Mouse (Mus musculus): ENCODE data around the gene Nfkbie. TPM values are rescaled to one million over a fixed set of nuclear protein-coding genes. Genes with fewer than 3 reads are reported as not detected.

Nfkbie gene
- total and polyA plus RNA-seq, 3 experiments = 3.0 to 5.6 (median 5.2) TPM

DNA sequence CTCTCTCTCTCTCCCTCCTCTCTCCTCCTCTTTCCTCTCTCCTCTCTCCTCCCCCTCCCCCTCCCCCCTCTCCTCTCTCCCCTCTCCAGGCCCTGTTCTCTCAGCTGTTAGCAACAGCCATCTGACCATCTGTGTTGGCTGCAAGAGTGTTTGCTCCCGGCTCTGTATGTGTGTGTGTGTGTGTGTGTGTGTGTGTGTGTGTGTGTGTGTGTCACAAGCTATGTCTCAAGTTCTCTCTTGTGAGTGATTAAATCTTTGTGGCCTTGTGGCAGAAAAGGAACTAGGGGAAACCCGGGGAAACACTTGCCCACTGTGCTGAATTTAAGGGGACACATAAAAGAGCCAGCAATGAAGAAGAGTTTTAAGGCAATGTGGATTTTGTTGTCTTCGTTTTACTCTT, 42.3 kb downstream of the Nfkbie start:
- DNase-seq = peak; percentile 46

DNA sequence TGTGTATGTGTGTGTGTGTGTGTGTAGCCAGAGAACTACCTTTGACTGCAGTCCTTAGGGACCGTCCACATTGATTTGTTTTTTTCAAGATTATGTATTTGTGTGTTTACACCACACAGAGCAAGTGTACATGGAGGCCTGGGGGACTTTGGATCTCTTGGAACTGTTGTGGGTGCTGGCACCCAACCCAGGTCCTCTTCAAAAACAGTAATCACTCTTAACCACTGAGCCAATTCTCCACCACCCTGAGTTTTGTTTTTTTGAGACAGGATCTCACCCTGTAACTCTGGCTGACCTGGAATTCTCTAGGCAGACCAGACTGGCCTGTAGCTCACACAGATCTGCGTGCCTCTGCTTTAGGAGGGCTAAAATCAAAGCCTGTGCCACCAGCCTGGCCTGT, 42.9 kb downstream of the Nfkbie start:
- no peak for DNase-seq

DNA sequence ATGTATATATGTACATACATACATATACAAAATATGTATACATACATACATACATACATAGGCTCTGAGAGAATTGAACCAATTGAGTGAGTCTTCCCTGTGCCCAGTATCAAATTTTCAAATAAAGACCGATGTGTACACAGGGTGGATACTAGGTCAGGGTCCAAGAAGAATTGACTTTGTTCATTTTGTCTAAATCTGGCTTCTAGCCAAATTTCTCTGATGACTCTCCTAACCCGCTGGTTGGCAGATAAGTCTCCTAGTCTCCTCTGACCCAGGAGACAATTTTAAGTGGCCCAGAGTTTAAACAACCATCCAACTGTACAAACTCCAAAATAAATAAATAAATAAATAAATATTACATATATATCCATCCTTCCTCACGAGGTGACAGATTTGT, 43.4 kb downstream of the Nfkbie start:
- DNase-seq = no peak

DNA sequence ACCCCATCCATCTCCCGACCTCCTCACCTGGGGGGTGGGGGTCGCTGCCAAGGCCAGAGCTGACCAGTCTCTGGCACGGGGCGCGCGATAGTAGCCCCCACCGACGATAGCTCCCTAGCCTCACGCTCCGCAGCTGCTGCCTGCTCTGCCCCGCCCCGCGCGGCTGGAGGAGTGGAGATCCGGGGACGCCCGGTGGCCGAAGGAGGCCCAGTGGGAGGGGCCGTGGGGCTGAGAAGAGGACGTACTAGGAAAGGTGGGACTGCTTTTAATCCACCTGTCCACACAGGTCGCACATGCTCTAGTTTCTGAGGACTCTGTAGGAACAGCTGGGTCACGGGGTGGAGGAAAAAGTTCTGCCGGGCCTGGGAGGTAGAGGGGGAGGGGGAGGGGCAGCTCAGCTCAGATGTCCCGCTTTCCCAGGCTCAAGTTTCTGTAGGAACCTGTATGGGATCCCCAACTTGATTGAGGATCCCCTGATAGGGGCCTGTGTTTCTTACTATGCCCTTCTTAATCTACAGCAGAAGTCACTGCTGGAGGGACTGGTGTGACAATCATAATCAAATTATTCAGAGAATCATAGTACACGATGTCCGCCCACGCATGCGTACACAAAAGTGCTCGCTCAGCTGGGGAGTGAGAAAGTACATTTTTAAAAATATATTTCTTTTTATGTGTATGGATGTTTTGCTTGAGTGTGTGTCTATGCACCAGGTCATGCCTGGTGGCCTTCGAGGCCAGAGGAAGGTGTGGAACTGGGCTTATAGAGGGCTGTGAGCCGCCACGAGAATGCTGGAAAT, 44.1 kb downstream of the Nfkbie start, which contains the start of gene Slc29a1:
Gene Slc29a1 (minus strand): TSS at position 161 of the 797 bp plus-strand sequence.
- peak; percentile 85 for DNase-seq

DNA sequence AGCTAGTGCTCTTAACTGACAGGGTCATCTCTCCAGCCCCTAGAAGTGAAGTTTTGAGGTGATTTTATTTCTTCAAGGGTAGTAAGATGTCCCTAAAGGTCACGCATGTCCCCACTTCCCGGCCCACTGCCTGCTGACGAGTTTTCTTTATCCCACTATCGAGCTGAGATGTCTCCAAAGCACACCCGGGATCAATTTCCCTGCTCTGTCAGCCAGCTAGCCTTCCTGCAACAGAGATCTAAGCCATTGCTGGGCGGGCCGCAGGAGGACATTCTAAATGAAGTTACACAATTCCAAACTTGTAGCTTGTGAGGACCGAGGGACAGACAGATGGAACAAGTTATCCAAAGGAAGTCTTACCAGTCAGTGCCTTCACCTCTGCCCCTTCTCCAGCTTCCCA, 44.8 kb downstream of the Nfkbie start:
- DNase-seq = no peak

DNA sequence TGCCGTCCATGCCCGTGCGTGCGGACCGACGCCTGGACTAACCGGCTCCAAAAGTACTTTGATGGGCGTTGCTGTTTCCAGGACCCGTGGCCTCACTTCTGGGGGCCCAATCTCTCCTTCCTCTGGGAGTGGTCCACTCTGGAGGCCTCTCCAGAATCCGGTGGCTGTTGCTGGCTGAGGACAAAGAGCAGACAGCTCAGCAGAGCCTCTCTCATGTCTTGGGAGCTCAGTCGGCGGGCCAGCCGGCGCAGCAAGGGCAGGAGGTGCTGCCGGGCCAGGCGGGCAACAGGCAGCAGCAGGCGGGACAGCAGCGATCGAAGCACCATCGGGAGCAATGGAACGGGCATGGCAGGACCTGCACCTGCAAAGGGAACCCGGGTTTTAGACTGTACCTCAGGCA, 45.8 kb downstream of the Nfkbie start:
- no peak for DNase-seq

GRCm38 (mm10) chr17:45601877-45602304, 46.4 kb downstream of the Nfkbie start, which contains the start of gene Mymx:
Mymx (minus strand) TSS chr17:45602102.
- no peak for DNase-seq

GRCm38 (mm10) chr17:45602984-45603383, 47.5 kb downstream of the Nfkbie start:
- no peak for DNase-seq

DNA sequence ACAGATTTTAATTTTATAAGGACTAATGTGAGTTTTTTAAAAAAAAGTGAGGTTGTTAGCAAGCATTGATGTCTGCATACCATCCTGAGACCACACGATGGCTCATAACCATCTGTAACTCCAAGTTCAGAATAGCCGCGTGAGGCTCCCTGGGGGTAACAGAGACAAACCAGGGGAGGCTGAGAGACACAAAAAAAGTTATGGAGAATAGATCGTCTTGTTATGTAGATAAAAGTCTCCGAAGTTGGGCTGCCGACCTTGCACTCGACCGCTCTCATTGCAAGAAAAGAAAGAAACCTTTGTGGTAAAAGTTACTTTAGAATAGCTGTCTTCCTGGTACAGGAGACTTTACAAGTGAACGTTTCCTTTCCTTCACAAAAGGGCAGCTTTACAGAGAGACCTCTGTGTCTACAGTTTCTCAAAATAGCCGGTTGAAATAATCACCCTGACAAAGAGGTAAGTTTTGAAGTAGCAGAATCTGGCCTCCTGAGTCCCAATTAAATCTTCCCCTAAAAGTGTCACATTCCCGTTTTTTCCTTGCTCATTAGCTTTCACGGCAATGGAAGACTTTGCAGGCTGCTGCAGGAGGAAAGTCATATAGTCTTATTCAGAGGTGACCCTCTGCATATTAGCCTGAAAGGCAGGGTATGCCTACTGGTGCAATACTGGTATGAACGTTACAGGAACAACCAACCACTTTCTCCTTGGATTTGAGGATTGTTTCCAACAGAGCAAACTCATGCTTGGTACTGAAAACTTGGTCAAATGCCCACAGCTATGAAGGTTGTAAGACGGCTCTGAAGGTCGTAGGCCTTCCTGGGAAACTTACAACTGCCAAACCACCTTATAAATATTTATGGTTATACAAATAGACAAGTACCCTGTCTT, 51.7 kb downstream of the Nfkbie start:
- DNase-seq = no peak

GRCm38 (mm10) chr17:45608396-45608795, 52.9 kb downstream of the Nfkbie start:
- no peak for DNase-seq

GRCm38 (mm10) chr17:45610144-45610866, 54.8 kb downstream of the Nfkbie start:
- peak; percentile 55 for DNase-seq

DNA sequence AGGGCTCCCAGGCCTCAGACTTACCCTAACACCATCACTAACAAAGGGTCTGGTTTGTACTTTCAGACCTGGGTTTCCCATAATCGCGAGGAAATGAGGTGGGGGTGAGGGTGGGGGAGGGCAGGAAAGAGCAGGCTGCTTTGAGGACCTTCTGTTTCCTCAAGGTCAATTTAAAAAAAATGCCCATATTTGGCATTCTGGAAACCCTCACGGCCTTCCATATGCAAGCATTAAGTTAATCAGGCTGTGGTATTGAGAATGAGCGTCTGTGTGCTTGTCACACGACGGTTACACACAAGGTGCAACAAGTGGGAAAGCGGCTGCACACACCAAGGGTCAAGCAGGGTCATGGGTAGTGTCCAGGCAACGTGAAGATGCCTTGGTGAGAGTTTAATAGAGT, 56.5 kb downstream of the Nfkbie start:
- DNase-seq = no peak

Other genes starting within 250 kb of the Nfkbie start
- 10 to 100 TPM; 40.8 to 49.8 TPM for gene Cdc5l, start 122.0 kb upstream of the Nfkbie start, total RNA-seq (2021)
- gene Cdc5l, start 122.0 kb upstream of the Nfkbie start, polyA plus RNA-seq (2012; rRNA removed) = 3.0 and 3.9 TPM in 2 replicates
- not detected for gene Spats1, start 80.3 kb upstream of the Nfkbie start, total RNA-seq (2021)
- gene Spats1, start 80.3 kb upstream of the Nfkbie start, polyA plus RNA-seq (2012; rRNA removed) = 0.08 TPM in 1 of 2 replicates, not detected in the other
- gene Aars2, start 48.9 kb upstream of the Nfkbie start, total RNA-seq (2021) = 10 to 100 TPM; 13.3 to 17.6 TPM
- gene Aars2, start 48.9 kb upstream of the Nfkbie start, polyA plus RNA-seq (2012; rRNA removed) = 22.7 and 23.3 TPM in 2 replicates
- gene Tcte1, start 32.3 kb upstream of the Nfkbie start, total RNA-seq (2021) = not detected
- not detected in 2 replicates for gene Tcte1, start 32.3 kb upstream of the Nfkbie start, polyA plus RNA-seq (2012; rRNA removed)
- under 1 TPM; 0.06 to 0.17 TPM for gene Tmem151b, start 6.0 kb upstream of the Nfkbie start, total RNA-seq (2021)
- gene Tmem151b, start 6.0 kb upstream of the Nfkbie start, polyA plus RNA-seq (2012; rRNA removed) = 0.09 and 0.74 TPM in 2 replicates
- gene Slc35b2, start 8.2 kb downstream of the Nfkbie start, total RNA-seq (2021) = 10 to 100 TPM; 43.6 to 59.7 TPM
- gene Slc35b2, start 8.2 kb downstream of the Nfkbie start, polyA plus RNA-seq (2012; rRNA removed) = 167 and 198 TPM in 2 replicates
- 1,000 to 10,000 TPM; 1,973 to 2,851 TPM for gene Hsp90ab1, start 17.6 kb downstream of the Nfkbie start, total RNA-seq (2021)
- gene Hsp90ab1, start 17.6 kb downstream of the Nfkbie start, polyA plus RNA-seq (2012; rRNA removed) = 197 and 291 TPM in 2 replicates
- gene Slc29a1, start 43.9 kb downstream of the Nfkbie start, total RNA-seq (2021) = 100 to 1,000 TPM; 104 to 197 TPM
- gene Slc29a1, start 43.9 kb downstream of the Nfkbie start, polyA plus RNA-seq (2012; rRNA removed) = 288 and 410 TPM in 2 replicates
- not detected for gene Mymx, start 46.4 kb downstream of the Nfkbie start, total RNA-seq (2021)
- gene Mymx, start 46.4 kb downstream of the Nfkbie start, polyA plus RNA-seq (2012; rRNA removed) = 0.18 and 0.55 TPM in 2 replicates
- under 1 TPM; 0.59 to 0.95 TPM for gene Capn11, start 103.6 kb downstream of the Nfkbie start, total RNA-seq (2021)
- gene Capn11, start 103.6 kb downstream of the Nfkbie start, polyA plus RNA-seq (2012; rRNA removed) = 0.03 TPM in 1 of 2 replicates, not detected in the other
- 100 to 1,000 TPM; 126 to 132 TPM for gene Mrpl14, start 130.6 kb downstream of the Nfkbie start, total RNA-seq (2021)
- gene Mrpl14, start 130.6 kb downstream of the Nfkbie start, polyA plus RNA-seq (2012; rRNA removed) = 223 and 257 TPM in 2 replicates
- gene Tmem63b, start 131.2 kb downstream of the Nfkbie start, total RNA-seq (2021) = 10 to 100 TPM; 37.9 to 54.8 TPM
- 68.9 and 71.9 TPM in 2 replicates for gene Tmem63b, start 131.2 kb downstream of the Nfkbie start, polyA plus RNA-seq (2012; rRNA removed)
- gene 1600014C23Rik, start 178.1 kb downstream of the Nfkbie start, total RNA-seq (2021) = not detected
- not detected in 2 replicates for gene 1600014C23Rik, start 178.1 kb downstream of the Nfkbie start, polyA plus RNA-seq (2012; rRNA removed)

Measured in adrenal gland, adult 2 months (tissue).